Mouse (Mus musculus) v-Abl transformed pro-B cells (cell line): ENCODE data around the gene Shq1.

Source experiments
- in situ Hi-C, 2 experiments: fragments of 400-800 bp; cut with MboI; formaldehyde crosslinking; loops; one replicate each; pipeline ENCODE4 v1.15.1; 2025; ENCODE audit not compliant: unreplicated experiment in 2 of 2

Shq1 gene

GRCm38 (mm10) chr6:100670880-100671344, at the start of gene Shq1:
Gene Shq1, minus strand, starts transcription at chr6:100671157.
- in situ Hi-C loops, result loop anchor here (5.0 to 10.0 kb wide), 4 partner anchors 36 to 201 kb away; partner anchors contain the start of gene Ppp4r2 (in 1 of the 2)

GRCm38 (mm10) chr6:100720098-100720501, 49.1 kb upstream of the Shq1 start:
- in situ Hi-C loops, result no loop called here

GRCm38 (mm10) chr6:100716817-100717216, 45.9 kb upstream of the Shq1 start:
- in situ Hi-C loops, result no loop called here

GRCm38 (mm10) chr6:100716152-100716551, 45.2 kb upstream of the Shq1 start:
- in situ Hi-C loops, result no loop called here

- in situ Hi-C loops, result no loop called here
Observed at GRCm38 (mm10) chr6:100715296-100715828, 44.4 kb upstream of the Shq1 start.

- in situ Hi-C loops, result no loop called here
Observed at GRCm38 (mm10) chr6:100710866-100711265, 39.9 kb upstream of the Shq1 start.

- in situ Hi-C loops, result no loop called here
Observed at GRCm38 (mm10) chr6:100710170-100710569, 39.2 kb upstream of the Shq1 start.

GRCm38 (mm10) chr6:100709483-100709882, 38.5 kb upstream of the Shq1 start:
- in situ Hi-C loops, result loop anchor here in 1 of 2 experiments (5.0 kb wide), 1 partner anchor 37 kb away; the partner anchor contains the start of gene Shq1

- in situ Hi-C loops, result loop anchor here in 1 of 2 experiments (5.0 kb wide), 1 partner anchor 37 kb away; the partner anchor contains the start of gene Shq1
Observed at GRCm38 (mm10) chr6:100708996-100709395, 38.0 kb upstream of the Shq1 start.

- in situ Hi-C loops, result loop anchor here in 1 of 2 experiments (5.0 kb wide), 1 partner anchor 36 kb away; the partner anchor contains the start of gene Shq1
Observed at GRCm38 (mm10) chr6:100708248-100708647, 37.3 kb upstream of the Shq1 start.

- in situ Hi-C loops, result loop anchor here in 1 of 2 experiments (5.0 kb wide), 1 partner anchor 35 kb away; the partner anchor contains the start of gene Shq1
Observed at GRCm38 (mm10) chr6:100707557-100707956, 36.6 kb upstream of the Shq1 start.

- in situ Hi-C loops, result loop anchor here in 1 of 2 experiments (5.0 kb wide), 1 partner anchor 35 kb away; the partner anchor contains the start of gene Shq1
Observed at GRCm38 (mm10) chr6:100706861-100707260, 35.9 kb upstream of the Shq1 start.

- in situ Hi-C loops, result loop anchor here in 1 of 2 experiments (5.0 kb wide), 1 partner anchor 33 kb away; the partner anchor contains the start of gene Shq1
Observed at GRCm38 (mm10) chr6:100705366-100705811, 34.4 kb upstream of the Shq1 start.

- in situ Hi-C loops, result loop anchor here in 1 of 2 experiments (5.0 kb wide), 1 partner anchor 32 kb away; the partner anchor contains the start of gene Shq1
Observed at GRCm38 (mm10) chr6:100704574-100705365, 33.8 kb upstream of the Shq1 start, which contains the start of gene Gxylt2. Gene Gxylt2, plus strand, starts transcription at chr6:100704734.

- in situ Hi-C loops, result no loop called here
Observed at GRCm38 (mm10) chr6:100704197-100704573, 33.2 kb upstream of the Shq1 start.

- in situ Hi-C loops, result no loop called here
Observed at GRCm38 (mm10) chr6:100700774-100701173, 29.8 kb upstream of the Shq1 start.

- in situ Hi-C loops, result no loop called here
Observed at GRCm38 (mm10) chr6:100699986-100700385, 29.0 kb upstream of the Shq1 start.

- in situ Hi-C loops, result no loop called here
Observed at GRCm38 (mm10) chr6:100686341-100686740, 15.4 kb upstream of the Shq1 start.

- in situ Hi-C loops, result loop anchor here in 1 of 2 experiments (10.0 kb wide), 1 partner anchor 156 kb away; the partner anchor contains the start of gene Ppp4r2
Observed at GRCm38 (mm10) chr6:100678636-100679035, 7.7 kb upstream of the Shq1 start.

- in situ Hi-C loops, result loop anchor here in 1 of 2 experiments (10.0 kb wide), 1 partner anchor 158 kb away; the partner anchor contains the start of gene Ppp4r2
Observed at GRCm38 (mm10) chr6:100676461-100676860, 5.5 kb upstream of the Shq1 start.

GRCm38 (mm10) chr6:100674974-100675373, 4.0 kb upstream of the Shq1 start:
- in situ Hi-C loops, result loop anchor here (5.0 to 10.0 kb wide), 4 partner anchors 32 to 197 kb away; partner anchors contain the start of gene Ppp4r2 (in 1 of the 2)
